Mouse (Mus musculus) megakaryocyte progenitor cell, adult 5-6 weeks (primary cell): Measurements from ENCODE around the gene Ten1. TPM values are rescaled to one million over a fixed set of nuclear protein-coding genes. Genes with fewer than 3 reads are reported as not detected.
A peak's percentile ranks its signal among the peaks of the same experiment; 100 is the strongest.

Source experiments
- ATAC-seq: replicated peaks from 2 replicates; pipeline ENCODE4 v1.8.0; 2016; ENCODE audit warnings: mild to moderate bottlenecking, moderate TSS enrichment, inconsistent platforms; ENCODE audit not compliant: poor library complexity
- total RNA-seq, 2 experiments: library from RNA; stranded (forward) in 1 of 2; stranded (reverse) in 1 of 2; fragments of 157-497, 149-512 nt in 1 of 2; fragments of 200-1000 nt in 1 of 2; gene quantifications; 2 replicates each; pipeline versions ENCODE4 v1.2.3 to v1.2.4; 2015 to 2017

The Ten1 gene
- total RNA-seq, 2 experiments from 2014 or later: 41.1 to 63.8 TPM

DNA sequence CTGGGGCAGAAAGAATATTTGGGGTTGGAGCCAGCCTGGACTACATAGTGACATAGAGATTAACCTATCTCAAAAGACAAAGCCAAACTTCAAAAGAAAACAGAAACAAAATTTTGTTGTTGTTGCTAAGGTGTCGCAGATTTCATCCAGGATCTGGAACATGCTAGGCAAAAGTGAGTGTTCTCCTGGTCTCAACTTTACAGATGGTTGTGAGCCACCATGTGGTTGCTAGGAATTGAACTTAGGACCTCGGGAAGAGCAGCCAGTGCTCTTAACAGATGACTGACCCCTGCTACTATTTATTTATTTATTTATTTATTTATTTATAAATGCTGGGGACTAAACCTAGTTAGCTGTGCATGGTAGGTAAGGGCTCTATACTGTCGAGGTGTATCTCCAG lies 2.3 kb upstream of the Ten1 start:
- no peak for ATAC-seq

DNA sequence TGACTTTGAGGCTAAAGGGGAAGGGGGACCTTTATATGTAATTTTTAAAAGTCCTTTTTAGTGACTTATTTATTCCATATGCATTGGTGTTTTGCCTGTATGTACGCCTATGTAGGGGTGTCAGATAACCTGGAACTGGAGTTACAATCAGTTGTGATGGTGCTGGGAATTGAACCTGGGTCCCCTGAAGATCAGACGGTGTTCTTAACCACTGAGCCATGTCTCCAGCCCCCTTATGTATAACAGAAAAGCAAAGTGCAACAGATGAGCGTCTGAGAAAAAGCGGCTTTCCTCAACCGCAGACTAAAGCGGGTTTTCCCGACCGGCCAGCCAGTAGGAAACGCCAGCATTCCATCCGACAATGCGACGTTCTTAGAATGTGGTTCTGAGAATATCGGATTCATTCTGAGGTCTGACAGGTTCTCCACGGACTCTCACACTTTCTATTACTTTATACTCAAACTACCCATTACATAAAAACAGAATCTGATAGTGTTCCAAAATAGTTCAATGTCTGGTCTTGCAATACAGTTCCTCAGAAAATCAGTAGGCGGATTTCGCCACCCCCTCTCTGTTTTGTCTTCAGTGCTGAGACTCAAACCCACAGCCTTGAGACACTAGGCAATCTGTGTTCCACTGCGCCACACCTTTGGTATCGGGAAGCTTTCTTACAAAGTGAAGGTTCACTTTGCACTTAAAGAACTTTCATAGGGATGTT lies 1.6 kb upstream of the Ten1 start:
- no peak for ATAC-seq

GRCm38 (mm10) chr11:116197584-116197906 lies 1.1 kb upstream of the Ten1 start:
- ATAC-seq: no peak

GRCm38 (mm10) chr11:116198132-116198531 lies 523 bp upstream of the Ten1 start:
- no peak for ATAC-seq

DNA sequence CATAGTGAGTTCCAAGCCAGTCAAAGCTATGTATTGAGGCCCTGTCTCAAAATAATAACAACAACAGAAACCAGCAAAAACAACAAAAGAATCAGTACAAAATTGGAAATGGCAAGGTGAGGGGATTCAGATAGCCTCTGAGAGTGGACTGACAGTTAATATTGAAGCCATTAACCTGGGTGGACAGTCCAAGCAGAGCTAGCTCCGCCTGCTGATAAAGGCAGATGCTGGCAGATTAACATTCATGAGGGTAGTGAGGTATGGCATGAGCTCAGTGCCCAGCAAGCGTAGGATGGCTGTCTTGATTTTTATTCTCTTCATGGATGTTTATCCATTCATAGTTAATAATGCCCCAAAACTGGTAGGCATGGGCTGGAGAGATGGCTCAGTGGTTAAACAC lies 2.5 kb downstream of the Ten1 start:
- no peak for ATAC-seq

GRCm38 (mm10) chr11:116203150-116203549 lies 4.5 kb downstream of the Ten1 start:
- no peak for ATAC-seq

DNA sequence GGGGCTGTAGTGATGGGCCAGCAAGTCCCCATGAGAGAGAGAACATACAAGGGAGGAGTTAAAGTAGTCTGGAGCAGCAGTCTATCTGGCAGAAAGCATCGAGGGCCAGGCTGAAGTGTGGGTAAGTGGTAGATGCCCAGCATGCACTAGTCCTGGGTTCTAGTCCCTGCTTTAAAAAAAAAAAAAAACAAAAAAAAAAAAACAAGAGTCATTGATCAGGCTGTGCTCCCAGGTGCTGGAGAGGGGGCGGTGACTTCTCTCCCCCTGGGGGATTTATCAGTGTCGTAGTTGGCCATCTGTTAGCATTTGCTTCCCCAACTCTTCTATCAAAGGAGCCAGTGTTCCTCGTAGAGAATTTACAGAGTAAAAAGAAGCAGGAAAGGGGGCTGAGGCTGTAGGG lies 8.0 kb downstream of the Ten1 start:
- ATAC-seq: no peak

DNA sequence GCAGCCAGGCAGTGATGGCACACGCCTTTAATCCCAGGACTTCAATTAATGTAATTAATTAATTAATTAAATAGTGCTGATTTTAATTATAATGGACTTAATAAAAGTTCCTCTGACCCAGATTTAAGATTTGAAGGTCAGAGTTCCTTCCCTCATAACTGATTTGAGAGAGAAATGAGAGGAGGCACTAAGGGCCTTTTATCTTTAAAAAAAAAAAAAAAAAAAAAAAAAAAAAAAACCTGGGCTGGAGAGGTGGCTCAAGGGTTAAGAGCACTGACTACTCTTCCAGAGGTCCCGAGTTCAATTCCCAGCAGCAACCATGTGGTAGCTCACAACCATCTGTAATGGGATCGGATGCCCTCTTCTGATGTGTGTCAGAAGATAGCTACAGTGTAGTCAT lies 10.0 kb downstream of the Ten1 start:
- no peak for ATAC-seq

DNA sequence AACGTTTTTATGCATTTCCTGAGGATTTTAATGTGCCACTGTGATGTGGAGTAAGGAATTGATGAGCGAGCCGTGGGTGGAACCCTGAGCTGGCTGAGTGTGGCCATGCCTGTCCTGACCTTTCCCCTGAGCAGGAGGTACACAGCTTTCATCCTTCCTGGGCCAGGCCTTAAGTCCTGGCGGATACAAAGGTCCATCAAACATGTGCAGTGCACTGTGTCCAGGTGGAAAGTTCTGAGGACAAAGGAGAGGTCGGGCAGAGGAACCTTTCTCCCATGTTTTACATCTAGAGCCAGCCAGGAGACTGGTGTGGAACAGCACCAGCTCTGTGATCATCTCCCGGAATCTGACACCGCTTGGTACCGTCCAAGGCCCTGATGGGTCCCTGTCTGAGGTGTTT lies 10.6 kb downstream of the Ten1 start:
- no peak for ATAC-seq

GRCm38 (mm10) chr11:116210696-116211095 lies 12.0 kb downstream of the Ten1 start:
- ATAC-seq: no peak

DNA sequence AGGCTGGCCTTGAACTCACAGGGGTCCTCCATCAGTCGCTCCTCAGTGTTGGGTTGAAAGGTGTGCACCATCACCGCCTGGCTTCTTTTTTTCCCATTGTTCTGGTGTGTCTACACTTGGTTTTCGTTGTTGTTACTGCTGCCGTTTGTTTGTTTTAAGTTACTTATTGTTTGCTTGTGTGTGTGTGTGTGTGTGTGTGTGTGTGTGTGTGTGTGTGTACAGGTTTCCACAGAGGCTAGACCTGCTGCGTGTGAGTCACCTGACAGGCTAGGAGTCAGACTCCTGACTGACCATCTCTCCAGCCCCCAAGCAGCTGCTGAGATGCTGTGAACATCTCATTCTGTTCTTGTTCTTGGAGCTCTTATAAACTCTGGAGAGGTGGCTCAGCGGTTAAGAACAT lies 14.2 kb downstream of the Ten1 start:
- no peak for ATAC-seq

- no peak for ATAC-seq
These were observed 15.3 kb downstream of the Ten1 start for GRCm38 (mm10) chr11:116213877-116214510.

- peak; percentile 43 for ATAC-seq
These were observed 16.5 kb downstream of the Ten1 start for GRCm38 (mm10) chr11:116215181-116215580.

- no peak for ATAC-seq
These were observed 17.3 kb downstream of the Ten1 start for GRCm38 (mm10) chr11:116215991-116216390.

- ATAC-seq: no peak
These were observed 17.9 kb downstream of the Ten1 start for GRCm38 (mm10) chr11:116216549-116216948.

- ATAC-seq: no peak
These were observed 19.6 kb downstream of the Ten1 start for GRCm38 (mm10) chr11:116218263-116218662.

- ATAC-seq: peak; percentile 48
These were observed 20.2 kb downstream of the Ten1 start for GRCm38 (mm10) chr11:116218737-116219400.

DNA sequence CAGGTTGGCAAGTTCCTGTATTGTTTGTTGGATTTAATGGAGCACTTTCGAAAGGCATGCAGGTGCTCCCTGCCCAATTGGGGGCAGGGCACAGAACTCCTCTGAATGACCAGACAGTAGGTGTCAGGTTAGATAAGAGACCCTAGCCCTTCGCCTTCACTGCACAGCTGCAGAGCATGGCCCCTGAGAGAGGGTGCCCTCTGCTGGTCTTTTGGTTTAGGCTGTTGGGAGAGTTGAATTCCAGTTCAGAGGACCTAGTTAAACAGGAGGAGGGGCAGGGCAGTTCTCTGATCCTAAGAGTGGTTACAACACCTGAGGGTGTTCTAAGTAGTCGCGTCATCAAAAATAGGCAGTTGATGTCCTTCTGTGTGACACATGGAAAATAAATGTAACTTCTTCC lies 21.2 kb downstream of the Ten1 start:
- ATAC-seq: peak; percentile 58

DNA sequence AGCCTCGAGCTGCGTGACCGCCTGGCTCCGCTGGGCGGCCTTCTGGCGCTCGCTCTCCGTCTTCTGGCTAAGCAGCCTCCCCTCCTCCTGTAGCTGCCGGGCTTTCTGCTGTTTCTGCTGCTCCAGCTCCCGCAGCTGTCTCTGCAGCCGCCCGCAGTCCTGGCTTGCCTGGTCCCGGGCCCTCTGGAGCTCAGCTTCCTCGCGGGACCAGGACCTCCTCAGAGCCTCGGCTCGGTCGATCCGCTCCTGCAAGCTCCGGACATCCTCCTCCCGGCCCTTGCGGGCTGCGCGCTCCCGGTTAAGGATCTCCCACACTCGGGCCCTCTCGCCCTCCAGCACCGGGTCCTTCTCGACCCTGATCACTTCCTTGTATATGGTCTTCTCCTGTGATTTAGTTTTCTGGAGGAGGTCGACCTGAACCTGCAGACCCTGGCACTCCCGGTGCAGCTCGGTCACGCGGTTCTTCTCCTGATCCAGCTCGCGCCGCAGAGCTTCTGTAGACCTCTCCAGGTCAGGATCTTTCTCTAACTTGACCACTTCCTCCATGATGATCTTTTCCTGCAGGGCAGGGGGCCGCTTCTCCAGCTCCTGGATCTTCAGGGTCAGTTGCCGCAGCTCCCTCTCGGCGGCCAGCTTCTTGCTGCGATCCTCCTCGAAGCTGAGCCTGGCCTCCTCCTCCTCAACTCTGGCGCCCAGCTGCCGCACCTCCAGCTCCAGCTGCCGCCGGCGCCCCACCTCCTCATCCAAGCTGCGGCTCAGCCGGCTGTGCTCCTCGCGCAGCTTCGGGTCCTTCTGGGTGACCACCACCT lies 23.5 kb downstream of the Ten1 start:
- no peak for ATAC-seq

DNA sequence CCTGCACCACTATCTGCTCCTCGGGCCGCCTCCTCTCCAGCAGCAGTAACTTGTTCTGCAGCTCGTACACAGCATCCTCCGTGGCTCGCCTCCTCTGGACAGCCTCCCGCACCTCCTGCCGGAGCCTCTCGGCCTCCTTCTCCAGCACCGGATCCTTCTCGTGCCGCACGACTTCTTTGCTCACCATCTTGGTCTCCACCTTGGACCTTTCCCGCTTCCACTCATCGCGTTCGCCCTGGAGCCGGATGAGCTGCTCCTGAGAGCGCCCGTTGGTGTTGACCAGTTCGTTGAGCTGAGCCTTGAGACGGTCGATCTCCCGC lies 24.0 kb downstream of the Ten1 start:
- no peak for ATAC-seq

DNA sequence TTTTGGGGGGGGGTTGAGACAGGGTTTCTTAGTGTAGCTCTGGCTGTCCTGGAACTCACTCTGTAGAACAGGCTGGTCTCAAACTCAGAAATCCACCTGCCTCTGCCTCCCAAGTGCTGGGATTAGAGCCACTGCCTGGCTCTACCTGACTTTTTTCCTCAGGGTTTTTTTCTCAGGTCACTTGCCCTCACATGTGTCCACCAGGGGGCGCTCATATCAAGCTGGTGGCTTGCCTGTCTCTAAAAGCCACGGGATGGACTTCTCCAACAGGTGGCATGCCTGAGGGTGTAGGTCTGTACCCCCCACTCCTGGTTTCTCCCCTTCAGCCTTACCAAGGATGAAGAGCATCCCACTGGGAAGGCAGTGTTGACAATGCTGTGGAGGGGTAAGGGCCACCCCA lies 27.8 kb downstream of the Ten1 start:
- peak; percentile 83 for ATAC-seq

DNA sequence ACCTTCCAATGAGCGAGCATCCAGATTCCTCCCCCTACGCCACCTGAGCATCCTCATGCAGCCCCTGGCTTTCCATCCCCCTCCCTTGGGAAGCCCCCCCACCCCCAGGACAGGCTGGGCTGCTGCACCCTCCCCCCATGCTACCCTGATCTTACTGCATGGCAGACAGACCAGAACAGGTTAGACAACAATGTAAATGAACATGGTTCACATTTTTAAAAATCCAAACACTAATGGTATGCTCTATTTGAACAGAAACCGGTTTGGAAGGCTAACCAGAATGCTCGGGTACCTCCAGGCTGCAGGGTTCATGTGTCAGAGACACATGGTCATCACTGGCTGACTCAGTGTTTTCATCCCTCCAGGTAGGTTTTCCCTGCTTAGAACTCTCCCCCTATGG lies 30.0 kb downstream of the Ten1 start:
- ATAC-seq: no peak
